Mouse (Mus musculus): Measurements from ENCODE around the gene Rpl36. TPM values are rescaled to one million over a fixed set of nuclear protein-coding genes. Genes with fewer than 3 reads are reported as not detected.
A peak's percentile ranks its signal among the peaks of the same experiment; 100 is the strongest.

Rpl36 gene
- total and polyA plus RNA-seq, 3 experiments: 671 to 1,357 (median 795) TPM

DNA sequence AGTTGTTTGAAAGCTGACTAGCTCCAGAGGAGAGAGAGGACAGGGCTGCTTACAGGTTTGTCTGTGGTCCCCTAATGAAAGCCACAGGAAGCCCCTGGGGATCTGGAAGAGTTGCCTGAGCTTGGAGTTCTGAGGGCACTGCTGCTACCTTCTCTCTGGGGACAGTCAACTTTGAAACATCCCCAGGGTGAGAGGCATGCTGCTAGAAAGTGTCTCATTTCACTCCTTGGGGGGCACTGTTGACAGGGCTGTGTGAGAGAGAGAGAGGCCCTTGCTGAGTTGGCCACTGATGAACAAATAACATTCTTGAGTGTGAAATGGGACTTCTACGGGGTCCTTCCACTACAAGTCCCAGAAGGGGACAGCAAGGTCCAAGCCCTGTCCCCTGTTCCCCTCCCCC lies 25.4 kb upstream of the Rpl36 start:
- H3K4me1 ChIP-seq (ENCODE audit: control insufficient read depth, insufficient read depth, low read length): peaks cover 15% of the 10 kb centered on the region
- TF ChIP-seq EP300 (IDR thresholded peaks at IDR 0.05; ENCODE audit: insufficient read depth, low read depth, low read length) (no peak), CTCF (IDR thresholded peaks at IDR 0.05) (no peak), POLR2A (IDR thresholded peaks at IDR 0.05; ENCODE audit: insufficient read depth, low read depth, low read length) (no peak)
- H3K79me2 ChIP-seq (replicated peaks; ENCODE audit: control insufficient read depth, insufficient read depth, low read length): peaks cover 15% of the 10 kb centered on the region
- peaks cover 28% of the 10 kb centered on the region for H3K36me3 ChIP-seq (ENCODE audit: control insufficient read depth, insufficient read depth, low read length)
- intact Hi-C loops (cut with DNase I): loop anchor here (2.0 kb wide), 2 partner anchors 21 to 81 kb away; partner anchors contain the start of gene 2410015M20Rik
- H3K27ac ChIP-seq: no peak overlapping the region
- H3K27me3 ChIP-seq (ENCODE audit: control insufficient read depth, insufficient read depth, low read length): no peaks in the 10 kb centered on the region
- 52% methylated on average over 1 of the region's 1 CpGs for WGBS
- no peak for DNase-seq
- no peak overlapping the region for H3K9ac ChIP-seq (ENCODE audit: low read depth, low read length)
- H3K4me3 ChIP-seq: no peak overlapping the region

- TF ChIP-seq CTCF (IDR thresholded peaks at IDR 0.05) (no peak), POLR2A (IDR thresholded peaks at IDR 0.05; ENCODE audit: insufficient read depth, low read depth, low read length) (no peak), EP300 (IDR thresholded peaks at IDR 0.05; ENCODE audit: insufficient read depth, low read depth, low read length) (no peak)
- no peak overlapping the region for H3K27ac ChIP-seq
- peaks cover 23% of the 10 kb centered on the region for H3K36me3 ChIP-seq (ENCODE audit: control insufficient read depth, insufficient read depth, low read length)
- no peak for DNase-seq
- H3K27me3 ChIP-seq (ENCODE audit: control insufficient read depth, insufficient read depth, low read length): no peaks in the 10 kb centered on the region
- H3K79me2 ChIP-seq (replicated peaks; ENCODE audit: control insufficient read depth, insufficient read depth, low read length): peaks cover 15% of the 10 kb centered on the region
- H3K4me3 ChIP-seq: no peak overlapping the region
- 91% methylated on average over 4 of the region's 4 CpGs for WGBS
- no peak overlapping the region for H3K9ac ChIP-seq (ENCODE audit: low read depth, low read length)
- H3K4me1 ChIP-seq (ENCODE audit: control insufficient read depth, insufficient read depth, low read length): peaks cover 15% of the 10 kb centered on the region
- intact Hi-C loops (cut with DNase I): loop anchor here (2.0 kb wide), 1 partner anchor 80 kb away; no protein-coding TSS in a partner anchor
Observed at GRCm38 (mm10) chr17:56588921-56589320, 24.3 kb upstream of the Rpl36 start.

DNA sequence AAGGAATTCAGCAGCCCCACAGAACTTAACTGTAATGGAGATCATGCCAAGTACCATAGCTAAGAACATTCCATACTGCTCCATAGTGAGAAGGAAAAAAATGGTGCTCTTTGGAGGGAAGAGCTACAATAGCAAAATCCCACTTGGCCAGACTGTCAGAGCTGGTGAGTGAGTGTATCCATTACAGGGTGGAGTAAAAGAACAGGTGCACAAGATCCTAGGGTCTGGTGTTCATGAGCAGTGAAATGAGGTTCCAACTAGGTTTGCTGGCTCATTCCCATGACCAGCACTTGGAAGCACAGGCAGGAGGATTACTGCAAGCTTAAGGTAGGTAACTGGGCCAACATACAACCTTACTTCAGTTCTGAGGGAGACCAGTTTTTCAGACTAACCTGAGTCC lies 20.7 kb upstream of the Rpl36 start:
- Histone ChIP-seq H3K9ac (ENCODE audit: low read depth, low read length) (no peak overlapping the region), H3K27ac (no peak overlapping the region), H3K79me2 (replicated peaks; ENCODE audit: control insufficient read depth, insufficient read depth, low read length) (peaks cover 11% of the 10 kb centered on the region), H3K4me1 (ENCODE audit: control insufficient read depth, insufficient read depth, low read length) (peaks cover 5% of the 10 kb centered on the region), H3K36me3 (ENCODE audit: control insufficient read depth, insufficient read depth, low read length) (peaks cover 13% of the 10 kb centered on the region; the same call in 1 of the 2 replicates), H3K27me3 (ENCODE audit: control insufficient read depth, insufficient read depth, low read length) (no peaks in the 10 kb centered on the region), H3K4me3 (no peak overlapping the region)
- no peak for DNase-seq
- intact Hi-C loops (cut with DNase I): no loop called here
- TF ChIP-seq POLR2A (IDR thresholded peaks at IDR 0.05; ENCODE audit: insufficient read depth, low read depth, low read length) (no peak), CTCF (IDR thresholded peaks at IDR 0.05) (no peak), EP300 (IDR thresholded peaks at IDR 0.05; ENCODE audit: insufficient read depth, low read depth, low read length) (no peak)

- Histone ChIP-seq H3K4me1 (ENCODE audit: control insufficient read depth, insufficient read depth, low read length) (no peaks in the 10 kb centered on the region; the same call in none of the 2 replicates), H3K27me3 (ENCODE audit: control insufficient read depth, insufficient read depth, low read length) (no peaks in the 10 kb centered on the region), H3K27ac (no peak overlapping the region), H3K9ac (ENCODE audit: low read depth, low read length) (no peak overlapping the region), H3K36me3 (ENCODE audit: control insufficient read depth, insufficient read depth, low read length) (peaks cover 5% of the 10 kb centered on the region; the same call in 1 of the 2 replicates), H3K4me3 (no peak overlapping the region), H3K79me2 (replicated peaks; ENCODE audit: control insufficient read depth, insufficient read depth, low read length) (peaks cover 6% of the 10 kb centered on the region)
- intact Hi-C loops (cut with DNase I): no loop called here
- 54% methylated on average over 8 of the region's 8 CpGs for WGBS
- TF ChIP-seq EP300 (IDR thresholded peaks at IDR 0.05; ENCODE audit: insufficient read depth, low read depth, low read length): 0 out of 2 replicates have a peak, but pooled peaks have one; percentile 3
- TF ChIP-seq POLR2A (IDR thresholded peaks at IDR 0.05; ENCODE audit: insufficient read depth, low read depth, low read length): no peak
- DNase-seq: peak in 1 of 2 experiments; percentile 44
Observed at GRCm38 (mm10) chr17:56593527-56594271, 19.5 kb upstream of the Rpl36 start.

- H3K79me2 ChIP-seq (replicated peaks; ENCODE audit: control insufficient read depth, insufficient read depth, low read length): no peaks in the 10 kb centered on the region
- peak in 1 of 2 experiments; percentile 22 for DNase-seq
- no peaks in the 10 kb centered on the region for H3K4me1 ChIP-seq (ENCODE audit: control insufficient read depth, insufficient read depth, low read length)
- no peak for TF ChIP-seq POLR2A (IDR thresholded peaks at IDR 0.05; ENCODE audit: insufficient read depth, low read depth, low read length)
- no peak for TF ChIP-seq EP300 (IDR thresholded peaks at IDR 0.05; ENCODE audit: insufficient read depth, low read depth, low read length)
- TF ChIP-seq CTCF (IDR thresholded peaks at IDR 0.05): no peak
- intact Hi-C loops (cut with DNase I): no loop called here
- H3K4me3 ChIP-seq: no peak overlapping the region
- no peaks in the 10 kb centered on the region for H3K27me3 ChIP-seq (ENCODE audit: control insufficient read depth, insufficient read depth, low read length)
- H3K27ac ChIP-seq: no peak overlapping the region
- 93% methylated on average over 28 of the region's 28 CpGs for WGBS
- H3K9ac ChIP-seq (ENCODE audit: low read depth, low read length): no peak overlapping the region
- no peaks in the 10 kb centered on the region for H3K36me3 ChIP-seq (ENCODE audit: control insufficient read depth, insufficient read depth, low read length)
Observed at GRCm38 (mm10) chr17:56603186-56604069, 9.8 kb upstream of the Rpl36 start.

Measured in heart, adult 2 months (tissue).